Mouse (Mus musculus): ENCODE results near the gene Nin. TPM values are rescaled to one million over a fixed set of nuclear protein-coding genes. Genes with fewer than 3 reads are reported as not detected.

The Nin gene
- polyA plus RNA-seq, 1 experiment from 2014 or later, result 12.0 TPM

DNA sequence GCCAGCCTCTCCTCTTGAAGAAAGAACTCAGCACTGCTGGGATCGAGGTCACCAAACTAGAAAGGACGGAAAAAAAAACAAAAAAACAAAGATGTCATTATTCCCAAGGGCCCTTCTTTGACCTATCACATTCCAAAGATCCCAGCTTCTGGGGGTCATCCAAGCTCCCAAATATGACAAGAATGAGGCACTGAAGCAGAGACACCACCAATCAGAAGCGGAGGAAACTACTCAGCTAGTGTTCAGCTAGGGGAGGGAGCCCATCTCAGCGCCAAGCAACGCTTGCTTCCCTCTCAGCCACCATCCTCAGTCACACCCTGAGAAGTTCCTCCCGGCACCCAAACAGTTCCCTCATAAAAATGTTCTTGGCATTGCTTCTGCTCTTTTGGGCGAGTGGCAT, 62.8 kb downstream of the Nin start:
- no peak overlapping the region for H3K27ac ChIP-seq
- peaks cover 66% of the 10 kb centered on the region for H3K36me3 ChIP-seq
- no peaks in the 10 kb centered on the region for H3K4me1 ChIP-seq (replicated peaks)
- no peak for ATAC-seq (ENCODE audit: insufficient number of reproducible peaks, insufficient read depth, low FRiP score, low TSS enrichment, low read depth)
- H3K9me3 ChIP-seq, result no peaks in the 10 kb centered on the region
- no peak overlapping the region for H3K4me3 ChIP-seq (replicated peaks)
- no peak overlapping the region for H3K4me2 ChIP-seq
- no peaks in the 10 kb centered on the region for H3K27me3 ChIP-seq
- no peak overlapping the region for H3K9ac ChIP-seq (replicated peaks)
- 86% methylated on average over 7 of the region's 7 CpGs for WGBS

DNA sequence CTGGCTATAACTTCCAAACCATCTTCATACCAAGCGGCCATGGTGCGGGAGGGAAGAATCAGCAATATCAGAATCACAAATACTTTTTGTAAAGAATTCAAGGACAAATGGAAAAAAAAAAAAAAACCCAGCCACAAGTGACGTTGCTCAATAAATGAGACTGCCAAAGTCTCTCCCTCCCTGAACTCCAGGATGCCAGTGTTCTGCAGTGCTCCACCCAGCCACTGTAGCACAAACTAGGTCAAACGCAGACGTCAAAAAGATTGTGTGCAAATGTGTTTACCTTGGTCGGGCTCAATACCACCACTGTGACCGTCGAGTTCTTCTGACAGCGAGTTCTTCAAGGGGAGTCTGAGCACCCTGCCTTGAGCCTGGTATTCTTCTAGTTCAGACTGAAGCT, 64.8 kb downstream of the Nin start:
- no peak for ATAC-seq (ENCODE audit: insufficient number of reproducible peaks, insufficient read depth, low FRiP score, low TSS enrichment, low read depth)
- Histone ChIP-seq H3K36me3 (peaks cover 62% of the 10 kb centered on the region), H3K27ac (no peak overlapping the region), H3K27me3 (no peaks in the 10 kb centered on the region), H3K9me3 (no peaks in the 10 kb centered on the region), H3K9ac (replicated peaks) (no peak overlapping the region), H3K4me1 (replicated peaks) (no peaks in the 10 kb centered on the region), H3K4me3 (replicated peaks) (no peak overlapping the region), H3K4me2 (no peak overlapping the region)
- WGBS, result 88% methylated on average over 9 of the region's 9 CpGs

DNA sequence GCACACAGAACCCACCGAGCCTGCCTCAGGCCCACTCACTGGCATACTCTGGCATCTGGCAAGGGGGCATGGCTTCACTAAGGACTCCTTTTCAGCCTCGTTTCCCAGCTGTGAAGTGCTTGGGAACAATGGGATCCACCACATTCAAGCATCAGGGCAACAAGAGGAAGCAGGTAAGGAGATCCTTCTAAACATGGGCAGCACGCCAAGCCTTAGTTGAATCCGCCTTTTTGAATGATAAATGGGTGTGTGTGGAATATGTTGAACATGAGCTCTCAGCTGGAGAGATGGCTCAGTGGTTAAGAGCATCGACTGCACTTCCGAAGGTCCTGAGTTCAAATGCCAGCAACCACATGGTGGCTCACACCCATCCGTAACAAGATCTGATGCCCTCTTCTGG, 66.2 kb downstream of the Nin start:
- H3K9ac ChIP-seq (replicated peaks), result no peak overlapping the region
- H3K4me3 ChIP-seq (replicated peaks), result no peak overlapping the region
- no peaks in the 10 kb centered on the region for H3K27me3 ChIP-seq
- WGBS, result 89% methylated on average over 7 of the region's 7 CpGs
- H3K4me2 ChIP-seq, result no peak overlapping the region
- no peak overlapping the region for H3K27ac ChIP-seq
- no peak for ATAC-seq (ENCODE audit: insufficient number of reproducible peaks, insufficient read depth, low FRiP score, low TSS enrichment, low read depth)
- no peaks in the 10 kb centered on the region for H3K9me3 ChIP-seq
- no peaks in the 10 kb centered on the region for H3K4me1 ChIP-seq (replicated peaks)
- peaks cover 67% of the 10 kb centered on the region for H3K36me3 ChIP-seq

DNA sequence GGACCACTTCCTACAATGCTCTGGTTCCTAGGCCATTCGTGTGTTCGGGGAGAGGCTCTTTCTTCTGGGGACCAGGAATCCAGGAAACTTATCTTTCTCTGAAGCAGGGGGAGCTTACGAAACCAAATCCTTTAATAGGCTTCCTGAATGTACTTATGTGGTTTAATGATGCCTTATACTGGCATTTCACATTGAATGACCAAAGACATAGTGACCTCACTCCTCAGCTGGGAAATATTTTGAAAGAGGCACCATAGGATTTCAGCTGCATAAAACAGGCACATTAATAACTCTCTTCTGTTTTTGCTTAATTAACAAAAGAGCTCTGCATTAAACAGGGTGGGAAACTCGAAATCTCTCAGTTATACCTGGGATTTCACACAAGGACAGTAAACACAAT, 69.2 kb downstream of the Nin start:
- no peaks in the 10 kb centered on the region for H3K27me3 ChIP-seq
- H3K27ac ChIP-seq, result no peak overlapping the region
- no peak for ATAC-seq (ENCODE audit: insufficient number of reproducible peaks, insufficient read depth, low FRiP score, low TSS enrichment, low read depth)
- H3K4me3 ChIP-seq (replicated peaks), result no peak overlapping the region
- H3K4me2 ChIP-seq, result no peak overlapping the region
- H3K36me3 ChIP-seq, result peaks cover 59% of the 10 kb centered on the region
- H3K9me3 ChIP-seq, result no peaks in the 10 kb centered on the region
- WGBS, result 88% methylated on average over 4 of the region's 4 CpGs
- no peaks in the 10 kb centered on the region for H3K4me1 ChIP-seq (replicated peaks)
- H3K9ac ChIP-seq (replicated peaks), result no peak overlapping the region

DNA sequence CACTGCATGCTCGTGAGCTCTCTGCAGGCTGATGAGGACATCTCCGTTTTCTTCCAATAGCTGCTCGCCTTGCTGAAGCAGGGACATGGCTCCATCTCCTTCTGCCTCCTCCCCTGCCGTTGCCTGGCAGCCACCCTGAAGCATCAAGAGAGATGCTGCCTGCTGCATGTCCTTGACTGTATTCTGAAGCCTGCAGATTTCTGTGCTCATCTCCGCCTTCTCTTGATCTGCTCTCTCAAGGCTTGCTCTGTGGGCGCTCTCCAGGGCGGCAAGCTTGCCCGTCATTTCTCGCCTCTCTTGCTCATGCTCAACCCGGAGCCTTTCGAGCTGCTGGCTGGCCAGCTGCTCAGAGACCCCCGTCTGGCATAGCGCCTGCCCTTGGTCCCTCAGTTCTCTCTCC, 70.1 kb downstream of the Nin start:
- H3K9me3 ChIP-seq, result no peaks in the 10 kb centered on the region
- H3K4me3 ChIP-seq (replicated peaks), result no peak overlapping the region
- H3K27me3 ChIP-seq, result no peaks in the 10 kb centered on the region
- no peak for ATAC-seq (ENCODE audit: insufficient number of reproducible peaks, insufficient read depth, low FRiP score, low TSS enrichment, low read depth)
- H3K4me2 ChIP-seq, result no peak overlapping the region
- WGBS, result 93% methylated on average over 13 of the region's 13 CpGs
- H3K27ac ChIP-seq, result no peak overlapping the region
- H3K4me1 ChIP-seq (replicated peaks), result no peaks in the 10 kb centered on the region
- peaks cover 59% of the 10 kb centered on the region for H3K36me3 ChIP-seq
- no peak overlapping the region for H3K9ac ChIP-seq (replicated peaks)

DNA sequence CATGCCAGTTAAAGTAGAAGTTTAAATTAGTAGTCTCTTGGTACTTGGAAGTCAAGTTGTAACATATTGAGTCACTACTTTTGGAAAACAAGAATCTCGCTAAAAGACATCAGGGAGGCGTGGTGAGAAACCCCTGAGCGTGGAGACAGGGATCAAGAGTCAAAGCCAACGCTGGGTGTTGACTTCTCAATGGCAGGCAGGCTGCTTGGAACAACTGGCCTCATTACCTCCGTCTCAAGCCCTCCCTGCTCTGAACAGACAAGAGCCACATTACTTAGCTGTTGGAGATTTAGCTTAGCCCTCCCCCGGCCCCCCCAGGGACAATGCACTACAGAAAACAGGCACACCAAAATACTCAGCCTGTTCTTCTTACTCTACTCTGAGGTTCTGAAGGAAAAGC, 72.5 kb downstream of the Nin start:
- Histone ChIP-seq H3K4me1 (replicated peaks) (no peaks in the 10 kb centered on the region), H3K9ac (replicated peaks) (no peak overlapping the region), H3K4me3 (replicated peaks) (no peak overlapping the region), H3K36me3 (peaks cover 51% of the 10 kb centered on the region), H3K27me3 (no peaks in the 10 kb centered on the region), H3K27ac (no peak overlapping the region), H3K4me2 (no peak overlapping the region), H3K9me3 (no peaks in the 10 kb centered on the region)
- WGBS, result 82% methylated on average over 6 of the region's 6 CpGs
- ATAC-seq (ENCODE audit: insufficient number of reproducible peaks, insufficient read depth, low FRiP score, low TSS enrichment, low read depth), result no peak

DNA sequence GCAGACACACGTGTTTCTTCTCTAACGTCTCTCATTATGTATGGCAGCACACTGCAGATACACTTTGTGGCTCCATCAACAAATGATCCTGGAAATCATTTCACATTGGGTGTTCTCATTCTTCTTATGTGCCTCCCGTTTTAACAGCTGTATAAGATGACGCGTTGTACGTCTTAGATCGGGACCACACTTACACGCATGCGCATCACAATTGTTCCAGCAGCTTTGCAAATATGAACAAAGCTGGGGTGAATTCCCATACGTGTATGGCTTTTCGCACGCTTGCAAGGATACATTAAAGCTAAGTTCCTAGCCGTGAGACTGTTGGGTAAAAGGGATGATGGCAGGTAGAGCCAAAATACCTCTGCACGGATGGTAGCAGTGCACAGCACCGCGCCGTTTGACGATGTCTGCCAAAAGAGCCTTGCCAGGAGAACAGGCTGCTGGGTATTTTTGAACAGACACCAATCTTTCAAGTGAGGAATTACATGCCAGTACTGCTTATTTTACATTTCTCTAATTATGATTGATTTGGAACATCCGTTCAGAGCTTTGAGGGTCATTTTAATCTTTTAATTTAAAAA, 76.7 kb downstream of the Nin start:
- ATAC-seq (ENCODE audit: insufficient number of reproducible peaks, insufficient read depth, low FRiP score, low TSS enrichment, low read depth), result no peak
- 93% methylated on average over 19 of the region's 19 CpGs for WGBS

DNA sequence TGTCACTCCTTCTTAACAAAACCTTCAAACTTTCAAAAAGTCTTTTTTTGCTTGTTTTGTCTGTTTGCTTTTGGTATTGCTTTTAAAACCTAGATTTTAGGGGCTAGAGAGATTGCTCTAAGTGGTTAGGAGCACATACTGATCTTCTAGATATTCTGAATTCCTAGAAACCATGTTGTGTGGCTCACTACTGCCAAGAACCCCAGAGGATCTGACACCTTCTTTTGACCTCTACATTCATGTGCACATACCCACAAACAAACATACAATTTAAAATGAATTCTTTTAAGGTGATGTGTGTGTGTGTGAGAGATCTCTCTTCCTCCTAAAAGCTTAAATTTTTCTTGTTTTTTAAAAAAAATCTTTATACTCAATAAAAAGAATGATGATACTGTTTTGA, 87.3 kb downstream of the Nin start:
- H3K27ac ChIP-seq, result no peak overlapping the region
- no peak overlapping the region for H3K4me2 ChIP-seq
- no peak for ATAC-seq (ENCODE audit: insufficient number of reproducible peaks, insufficient read depth, low FRiP score, low TSS enrichment, low read depth)
- no peaks in the 10 kb centered on the region for H3K27me3 ChIP-seq
- no peaks in the 10 kb centered on the region for H3K4me1 ChIP-seq (replicated peaks)
- H3K9me3 ChIP-seq, result no peaks in the 10 kb centered on the region
- peaks cover 44% of the 10 kb centered on the region for H3K36me3 ChIP-seq
- H3K4me3 ChIP-seq (replicated peaks), result no peak overlapping the region
- H3K9ac ChIP-seq (replicated peaks), result no peak overlapping the region

More for the DNA sequence above, 76.7 kb downstream of the Nin start:
- Histone ChIP-seq H3K4me1 (replicated peaks) (no peaks in the 10 kb centered on the region), H3K9me3 (no peaks in the 10 kb centered on the region), H3K27me3 (no peaks in the 10 kb centered on the region), H3K9ac (replicated peaks) (no peak overlapping the region), H3K4me3 (replicated peaks) (no peak overlapping the region), H3K27ac (no peak overlapping the region), H3K4me2 (no peak overlapping the region), H3K36me3 (peaks cover 38% of the 10 kb centered on the region)

DNA sequence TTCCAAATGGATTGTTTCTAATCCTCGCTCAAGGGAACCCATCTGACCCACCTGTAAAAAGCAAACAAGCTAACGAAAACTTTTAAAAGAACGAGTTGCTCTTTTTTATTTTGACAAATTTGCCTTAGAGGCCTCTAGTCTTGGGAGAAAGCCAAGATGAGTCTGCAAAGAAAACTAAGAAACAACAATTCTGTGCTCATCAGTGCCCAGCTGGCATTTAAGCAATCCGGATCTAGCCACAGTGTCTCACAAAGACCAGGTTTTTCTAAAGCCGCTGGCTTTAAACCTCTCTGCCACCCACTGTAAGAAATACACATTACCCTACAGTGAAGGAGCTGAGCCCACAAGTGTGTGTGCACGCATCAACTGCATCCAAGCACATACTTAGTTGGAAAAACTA, 88.1 kb downstream of the Nin start:
- no peak overlapping the region for H3K9ac ChIP-seq (replicated peaks)
- no peaks in the 10 kb centered on the region for H3K9me3 ChIP-seq
- ATAC-seq (ENCODE audit: insufficient number of reproducible peaks, insufficient read depth, low FRiP score, low TSS enrichment, low read depth), result no peak
- H3K27ac ChIP-seq, result no peak overlapping the region
- no peak overlapping the region for H3K4me2 ChIP-seq
- H3K4me1 ChIP-seq (replicated peaks), result no peaks in the 10 kb centered on the region
- 93% methylated on average over 6 of the region's 6 CpGs for WGBS
- H3K4me3 ChIP-seq (replicated peaks), result no peak overlapping the region
- peaks cover 48% of the 10 kb centered on the region for H3K36me3 ChIP-seq
- H3K27me3 ChIP-seq, result no peaks in the 10 kb centered on the region

DNA sequence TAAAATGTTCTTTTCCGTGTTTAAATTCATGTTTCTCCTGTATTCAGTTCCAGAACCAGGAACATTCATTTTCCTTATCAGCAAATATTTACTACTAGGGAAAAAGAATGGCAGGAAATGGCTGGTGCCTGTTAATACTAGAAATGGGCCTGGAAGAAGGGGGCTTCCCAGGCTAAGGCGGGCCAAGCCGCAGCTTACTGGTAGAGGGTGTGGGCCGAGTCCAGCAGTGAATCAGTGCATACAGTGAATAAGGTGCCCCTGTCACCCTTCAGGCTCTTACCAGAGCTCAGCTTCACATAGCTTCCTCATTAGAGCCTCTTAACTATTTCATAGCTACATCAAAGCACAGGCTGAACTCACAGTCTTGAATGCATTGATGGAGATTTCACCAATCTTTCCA, 89.9 kb downstream of the Nin start:
- 93% methylated on average over 4 of the region's 4 CpGs for WGBS

DNA sequence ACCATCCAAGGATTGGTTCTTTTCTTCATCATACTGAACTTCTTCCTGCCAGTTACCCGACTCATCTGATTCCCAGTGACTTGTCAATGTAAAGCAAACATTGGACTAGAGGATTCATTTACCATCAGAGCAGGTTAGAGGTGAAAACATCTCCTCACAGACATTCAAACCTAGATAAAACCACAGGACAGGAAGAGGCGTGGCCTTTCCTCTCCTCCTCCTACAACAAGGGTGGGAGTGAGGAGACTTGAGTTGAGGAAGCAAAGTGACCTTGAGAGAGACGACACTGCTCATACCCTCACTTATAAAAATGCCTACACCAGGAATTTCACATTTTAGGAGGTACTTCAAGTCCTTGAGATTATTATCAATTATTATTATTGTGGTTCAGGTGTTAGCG, 95.4 kb downstream of the Nin start:
- no peaks in the 10 kb centered on the region for H3K4me1 ChIP-seq (replicated peaks)
- H3K9ac ChIP-seq (replicated peaks), result no peak overlapping the region
- no peaks in the 10 kb centered on the region for H3K9me3 ChIP-seq
- H3K4me3 ChIP-seq (replicated peaks), result no peak overlapping the region
- 80% methylated on average over 4 of the region's 4 CpGs for WGBS
- no peaks in the 10 kb centered on the region for H3K27me3 ChIP-seq
- no peak overlapping the region for H3K27ac ChIP-seq
- ATAC-seq (ENCODE audit: insufficient number of reproducible peaks, insufficient read depth, low FRiP score, low TSS enrichment, low read depth), result no peak
- H3K4me2 ChIP-seq, result no peak overlapping the region
- peaks cover 40% of the 10 kb centered on the region for H3K36me3 ChIP-seq

More for the DNA sequence above, 89.9 kb downstream of the Nin start:
- Histone ChIP-seq H3K4me3 (replicated peaks) (no peak overlapping the region), H3K9ac (replicated peaks) (no peak overlapping the region), H3K27me3 (no peaks in the 10 kb centered on the region), H3K27ac (no peak overlapping the region), H3K9me3 (no peaks in the 10 kb centered on the region), H3K36me3 (peaks cover 55% of the 10 kb centered on the region), H3K4me1 (replicated peaks) (no peaks in the 10 kb centered on the region), H3K4me2 (no peak overlapping the region)
- ATAC-seq (ENCODE audit: insufficient number of reproducible peaks, insufficient read depth, low FRiP score, low TSS enrichment, low read depth), result no peak

DNA sequence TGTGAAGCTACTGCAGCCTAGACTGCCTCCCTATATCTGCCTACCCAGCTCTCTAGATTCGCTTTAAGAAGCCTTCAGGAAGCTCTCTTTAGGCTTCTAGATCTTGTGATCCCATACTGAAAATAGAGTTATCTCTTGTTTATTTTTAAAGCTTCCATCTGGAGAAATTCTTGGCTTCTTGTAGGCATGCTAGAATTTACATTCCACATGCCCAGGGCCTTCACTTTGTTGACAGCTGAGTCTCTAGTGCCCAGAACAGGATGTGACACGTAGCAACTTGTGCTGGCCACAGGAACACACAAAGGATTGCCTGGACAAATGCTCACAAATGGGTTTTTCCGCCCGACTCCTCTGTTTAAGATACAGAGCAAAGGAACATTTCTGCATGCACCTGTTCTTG, 97.6 kb downstream of the Nin start:
- 0 out of 2 replicates have a peak, but pooled peaks cover 2% of the 10 kb centered on the region for H3K9me3 ChIP-seq
- ATAC-seq (ENCODE audit: insufficient number of reproducible peaks, insufficient read depth, low FRiP score, low TSS enrichment, low read depth), result no peak
- no peak overlapping the region for H3K9ac ChIP-seq (replicated peaks)
- H3K4me3 ChIP-seq (replicated peaks), result no peak overlapping the region
- peaks cover 38% of the 10 kb centered on the region for H3K36me3 ChIP-seq
- H3K27ac ChIP-seq, result no peak overlapping the region
- 78% methylated on average over 4 of the region's 4 CpGs for WGBS
- H3K27me3 ChIP-seq, result no peaks in the 10 kb centered on the region
- no peaks in the 10 kb centered on the region for H3K4me1 ChIP-seq (replicated peaks)
- H3K4me2 ChIP-seq, result no peak overlapping the region

All from limb, embryonic 12.5 days (tissue).